Mouse (Mus musculus) gonadal fat pad, adult 2 months (tissue): ENCODE measurements at regions not wholly inside any gene's neighbourhood (a gene's known extent, or its start where the extent isn't known, plus 50 kb on each side); places are given as distances from the start of the nearest gene placed in this dataset.
A peak's percentile ranks its signal among the peaks of the same experiment; 100 is the strongest.

Source experiments
- DNase-seq: peaks from one replicate; pipeline ENCODE4 v3.0.0-alpha.2; 2012; ENCODE audit warnings: low read depth

GRCm38 (mm10) chr14:24769451-24769850 lies 282.5 kb downstream of the Rps24 start:
- DNase-seq = no peak

- DNase-seq = no peak
These were observed 283.4 kb downstream of the Rps24 start for GRCm38 (mm10) chr14:24770015-24770977.

- DNase-seq = no peak
These were observed 284.7 kb downstream of the Rps24 start for GRCm38 (mm10) chr14:24771663-24772062.

- no peak for DNase-seq
These were observed 285.2 kb downstream of the Rps24 start for GRCm38 (mm10) chr14:24772129-24772528.

- DNase-seq = peak; percentile 44
These were observed 292.1 kb downstream of the Rps24 start for GRCm38 (mm10) chr14:24778748-24779630.

- no peak for DNase-seq
These were observed 294.7 kb downstream of the Rps24 start for GRCm38 (mm10) chr14:24781674-24782073.

GRCm38 (mm10) chr14:24783889-24784288 lies 297.0 kb downstream of the Rps24 start:
- DNase-seq = no peak

- no peak for DNase-seq
These were observed 298.5 kb downstream of the Rps24 start for GRCm38 (mm10) chr14:24785452-24785851.

- no peak for DNase-seq
These were observed 306.7 kb downstream of the Rps24 start for GRCm38 (mm10) chr14:24793375-24794285.

GRCm38 (mm10) chr14:24794359-24794845 lies 307.5 kb downstream of the Rps24 start:
- DNase-seq = no peak

- DNase-seq = no peak
These were observed 310.6 kb downstream of the Rps24 start for GRCm38 (mm10) chr14:24797494-24797893.

- DNase-seq = no peak
These were observed 311.1 kb downstream of the Rps24 start for GRCm38 (mm10) chr14:24798066-24798465.

GRCm38 (mm10) chr14:24803001-24803655 lies 316.2 kb downstream of the Rps24 start:
- DNase-seq = no peak

- peak; percentile 67 for DNase-seq
These were observed 320.1 kb downstream of the Rps24 start for GRCm38 (mm10) chr14:24807061-24807460.

- no peak for DNase-seq
These were observed 336.1 kb downstream of the Rps24 start for GRCm38 (mm10) chr14:24822876-24823567.

GRCm38 (mm10) chr14:24824351-24824750 lies 337.4 kb downstream of the Rps24 start:
- no peak for DNase-seq

- no peak for DNase-seq
These were observed 338.9 kb downstream of the Rps24 start for GRCm38 (mm10) chr14:24825722-24826386.

GRCm38 (mm10) chr14:24826471-24827337 lies 339.8 kb downstream of the Rps24 start:
- DNase-seq = no peak
